Mouse (Mus musculus): ENCODE measurements around the gene Sfxn1.

The Sfxn1 gene

GRCm38 (mm10) chr13:54071606-54072331 is at the start of gene Sfxn1:
Gene Sfxn1 (plus strand): TSS chr13:54071869.
- peak; percentile 75 for DNase-seq (ENCODE audit: extremely low spot score, low spot score)

- DNase-seq (ENCODE audit: extremely low spot score, low spot score) = no peak
Observed at GRCm38 (mm10) chr13:54023311-54023710, 48.4 kb upstream of the Sfxn1 start.

- DNase-seq (ENCODE audit: extremely low spot score, low spot score) = no peak
Observed at GRCm38 (mm10) chr13:54027079-54027478, 44.6 kb upstream of the Sfxn1 start.

GRCm38 (mm10) chr13:54033653-54034052 is 38.0 kb upstream of the Sfxn1 start:
- no peak for DNase-seq (ENCODE audit: extremely low spot score, low spot score)

- DNase-seq (ENCODE audit: extremely low spot score, low spot score) = peak; percentile 26
Observed at GRCm38 (mm10) chr13:54035541-54035940, 36.1 kb upstream of the Sfxn1 start.

- DNase-seq (ENCODE audit: extremely low spot score, low spot score) = no peak
Observed at GRCm38 (mm10) chr13:54037936-54038335, 33.7 kb upstream of the Sfxn1 start.

GRCm38 (mm10) chr13:54040256-54040655 is 31.4 kb upstream of the Sfxn1 start:
- no peak for DNase-seq (ENCODE audit: extremely low spot score, low spot score)

- DNase-seq (ENCODE audit: extremely low spot score, low spot score) = no peak
Observed at GRCm38 (mm10) chr13:54048679-54049352, 22.9 kb upstream of the Sfxn1 start.

GRCm38 (mm10) chr13:54051641-54052040 is 20.0 kb upstream of the Sfxn1 start:
- DNase-seq (ENCODE audit: extremely low spot score, low spot score) = no peak

- no peak for DNase-seq (ENCODE audit: extremely low spot score, low spot score)
Observed at GRCm38 (mm10) chr13:54054962-54055361, 16.7 kb upstream of the Sfxn1 start.

- DNase-seq (ENCODE audit: extremely low spot score, low spot score) = peak; percentile 83
Observed at GRCm38 (mm10) chr13:54055448-54055861, 16.2 kb upstream of the Sfxn1 start, which contains the start of gene Drd1. Gene Drd1 (minus strand): TSS chr13:54055705.

GRCm38 (mm10) chr13:54062068-54062467 is 9.6 kb upstream of the Sfxn1 start:
- no peak for DNase-seq (ENCODE audit: extremely low spot score, low spot score)

- DNase-seq (ENCODE audit: extremely low spot score, low spot score) = no peak
Observed at GRCm38 (mm10) chr13:54063292-54063691, 8.4 kb upstream of the Sfxn1 start.

- no peak for DNase-seq (ENCODE audit: extremely low spot score, low spot score)
Observed at GRCm38 (mm10) chr13:54066081-54066746, 5.5 kb upstream of the Sfxn1 start.

- DNase-seq (ENCODE audit: extremely low spot score, low spot score) = no peak
Observed at GRCm38 (mm10) chr13:54067617-54068166, 4.0 kb upstream of the Sfxn1 start.

- no peak for DNase-seq (ENCODE audit: extremely low spot score, low spot score)
Observed at GRCm38 (mm10) chr13:54071011-54071410, 658 bp upstream of the Sfxn1 start.

GRCm38 (mm10) chr13:54072526-54073057 is 923 bp downstream of the Sfxn1 start:
- no peak for DNase-seq (ENCODE audit: extremely low spot score, low spot score)

- DNase-seq (ENCODE audit: extremely low spot score, low spot score) = no peak
Observed at GRCm38 (mm10) chr13:54073066-54073465, 1.4 kb downstream of the Sfxn1 start.

GRCm38 (mm10) chr13:54073491-54073890 is 1.8 kb downstream of the Sfxn1 start:
- DNase-seq (ENCODE audit: extremely low spot score, low spot score) = no peak

GRCm38 (mm10) chr13:54075416-54075815 is 3.7 kb downstream of the Sfxn1 start:
- DNase-seq (ENCODE audit: extremely low spot score, low spot score) = no peak

GRCm38 (mm10) chr13:54076051-54076450 is 4.4 kb downstream of the Sfxn1 start:
- DNase-seq (ENCODE audit: extremely low spot score, low spot score) = no peak
